Mouse (Mus musculus): ENCODE results near the gene Ptpre. TPM values are rescaled to one million over a fixed set of nuclear protein-coding genes. Genes with fewer than 3 reads are reported as not detected.

Gene Ptpre
- polyA plus RNA-seq, 1 experiment from 2014 or later = 3.0 TPM

- Histone ChIP-seq H3K27me3 (ENCODE audit: control insufficient read depth, insufficient read depth, low read depth, low read length) (peaks cover 5% of the 10 kb centered on the region; the same call in 1 of the 2 replicates), H3K9me3 (replicated peaks; ENCODE audit: control insufficient read depth, low read length) (no peaks in the 10 kb centered on the region), H3K9ac (ENCODE audit: low read depth, low read length) (no peak overlapping the region), H3K4me2 (ENCODE audit: low read depth, low read length) (no peak overlapping the region), H3K36me3 (ENCODE audit: control insufficient read depth, insufficient read depth) (no peaks in the 10 kb centered on the region), H3K4me3 (ENCODE audit: low read depth, low read length) (no peak overlapping the region), H3K4me1 (ENCODE audit: control insufficient read depth, low read depth, low read length) (peaks cover 5% of the 10 kb centered on the region), H3K27ac (ENCODE audit: low read length) (no peak overlapping the region)
- 59% methylated on average over 3 of the region's 3 CpGs for WGBS (ENCODE audit: insufficient replicate concordance)
- ATAC-seq (ENCODE audit: low read depth) = no peak
Measured at GRCm38 (mm10) chr7:135543033-135543432, 5.8 kb downstream of the Ptpre start.

- WGBS (ENCODE audit: insufficient replicate concordance) = 66% methylated on average over 6 of the region's 6 CpGs
- H3K27ac ChIP-seq (ENCODE audit: low read length) = no peak overlapping the region
- no peaks in the 10 kb centered on the region for H3K36me3 ChIP-seq (ENCODE audit: control insufficient read depth, insufficient read depth)
- no peak overlapping the region for H3K9ac ChIP-seq (ENCODE audit: low read depth, low read length)
- no peaks in the 10 kb centered on the region for H3K27me3 ChIP-seq (ENCODE audit: control insufficient read depth, insufficient read depth, low read depth, low read length)
- no peaks in the 10 kb centered on the region; the same call in 1 of the 2 replicates for H3K4me1 ChIP-seq (ENCODE audit: control insufficient read depth, low read depth, low read length)
- ATAC-seq (ENCODE audit: low read depth) = no peak
- H3K9me3 ChIP-seq (replicated peaks; ENCODE audit: control insufficient read depth, low read length) = no peaks in the 10 kb centered on the region
- no peak overlapping the region for H3K4me3 ChIP-seq (ENCODE audit: low read depth, low read length)
- H3K4me2 ChIP-seq (ENCODE audit: low read depth, low read length) = no peak overlapping the region
Measured at GRCm38 (mm10) chr7:135544321-135544720, 7.0 kb downstream of the Ptpre start.

GRCm38 (mm10) chr7:135545957-135546356 is 8.7 kb downstream of the Ptpre start:
- H3K36me3 ChIP-seq (ENCODE audit: control insufficient read depth, insufficient read depth) = no peaks in the 10 kb centered on the region
- ATAC-seq (ENCODE audit: low read depth) = no peak
- no peaks in the 10 kb centered on the region; the same call in 1 of the 2 replicates for H3K4me1 ChIP-seq (ENCODE audit: control insufficient read depth, low read depth, low read length)
- H3K4me3 ChIP-seq (ENCODE audit: low read depth, low read length) = no peak overlapping the region
- no peak overlapping the region for H3K4me2 ChIP-seq (ENCODE audit: low read depth, low read length)
- H3K27ac ChIP-seq (ENCODE audit: low read length) = no peak overlapping the region
- H3K9ac ChIP-seq (ENCODE audit: low read depth, low read length) = no peak overlapping the region
- WGBS (ENCODE audit: insufficient replicate concordance) = 57% methylated on average over 7 of the region's 7 CpGs
- H3K9me3 ChIP-seq (replicated peaks; ENCODE audit: control insufficient read depth, low read length) = no peaks in the 10 kb centered on the region
- no peaks in the 10 kb centered on the region for H3K27me3 ChIP-seq (ENCODE audit: control insufficient read depth, insufficient read depth, low read depth, low read length)

GRCm38 (mm10) chr7:135546530-135546929 is 9.2 kb downstream of the Ptpre start:
- ATAC-seq (ENCODE audit: low read depth) = no peak
- 47% methylated on average over 5 of the region's 5 CpGs for WGBS (ENCODE audit: insufficient replicate concordance)
- no peak overlapping the region for H3K9ac ChIP-seq (ENCODE audit: low read depth, low read length)

GRCm38 (mm10) chr7:135548434-135548833 is 11.2 kb downstream of the Ptpre start:
- no peaks in the 10 kb centered on the region for H3K36me3 ChIP-seq (ENCODE audit: control insufficient read depth, insufficient read depth)
- WGBS (ENCODE audit: insufficient replicate concordance) = 69% methylated on average over 6 of the region's 6 CpGs
- ATAC-seq (ENCODE audit: low read depth) = no peak
- no peak overlapping the region for H3K4me2 ChIP-seq (ENCODE audit: low read depth, low read length)
- H3K9ac ChIP-seq (ENCODE audit: low read depth, low read length) = no peak overlapping the region
- no peak overlapping the region for H3K4me3 ChIP-seq (ENCODE audit: low read depth, low read length)
- H3K4me1 ChIP-seq (ENCODE audit: control insufficient read depth, low read depth, low read length) = no peaks in the 10 kb centered on the region; the same call in 1 of the 2 replicates
- no peak overlapping the region for H3K27ac ChIP-seq (ENCODE audit: low read length)
- no peaks in the 10 kb centered on the region for H3K27me3 ChIP-seq (ENCODE audit: control insufficient read depth, insufficient read depth, low read depth, low read length)
- no peaks in the 10 kb centered on the region for H3K9me3 ChIP-seq (replicated peaks; ENCODE audit: control insufficient read depth, low read length)

More at GRCm38 (mm10) chr7:135546530-135546929, 9.2 kb downstream of the Ptpre start:
- no peak overlapping the region for H3K27ac ChIP-seq (ENCODE audit: low read length)
- no peaks in the 10 kb centered on the region for H3K36me3 ChIP-seq (ENCODE audit: control insufficient read depth, insufficient read depth)
- H3K4me3 ChIP-seq (ENCODE audit: low read depth, low read length) = no peak overlapping the region
- no peaks in the 10 kb centered on the region for H3K27me3 ChIP-seq (ENCODE audit: control insufficient read depth, insufficient read depth, low read depth, low read length)
- no peaks in the 10 kb centered on the region; the same call in 1 of the 2 replicates for H3K4me1 ChIP-seq (ENCODE audit: control insufficient read depth, low read depth, low read length)
- H3K9me3 ChIP-seq (replicated peaks; ENCODE audit: control insufficient read depth, low read length) = no peaks in the 10 kb centered on the region
- H3K4me2 ChIP-seq (ENCODE audit: low read depth, low read length) = no peak overlapping the region

GRCm38 (mm10) chr7:135551547-135551946 is 14.3 kb downstream of the Ptpre start:
- Histone ChIP-seq H3K9me3 (replicated peaks; ENCODE audit: control insufficient read depth, low read length) (no peaks in the 10 kb centered on the region), H3K4me1 (ENCODE audit: control insufficient read depth, low read depth, low read length) (no peaks in the 10 kb centered on the region; the same call in 1 of the 2 replicates), H3K9ac (ENCODE audit: low read depth, low read length) (no peak overlapping the region), H3K27ac (ENCODE audit: low read length) (no peak overlapping the region), H3K27me3 (ENCODE audit: control insufficient read depth, insufficient read depth, low read depth, low read length) (no peaks in the 10 kb centered on the region), H3K36me3 (ENCODE audit: control insufficient read depth, insufficient read depth) (no peaks in the 10 kb centered on the region), H3K4me3 (ENCODE audit: low read depth, low read length) (no peak overlapping the region), H3K4me2 (ENCODE audit: low read depth, low read length) (no peak overlapping the region)
- no peak for ATAC-seq (ENCODE audit: low read depth)
- WGBS (ENCODE audit: insufficient replicate concordance) = 76% methylated on average over 1 of the region's 1 CpGs

GRCm38 (mm10) chr7:135553550-135553949 is 16.3 kb downstream of the Ptpre start:
- no peaks in the 10 kb centered on the region for H3K27me3 ChIP-seq (ENCODE audit: control insufficient read depth, insufficient read depth, low read depth, low read length)
- H3K9ac ChIP-seq (ENCODE audit: low read depth, low read length) = no peak overlapping the region
- 36% methylated on average over 3 of the region's 3 CpGs for WGBS (ENCODE audit: insufficient replicate concordance)
- H3K4me2 ChIP-seq (ENCODE audit: low read depth, low read length) = no peak overlapping the region
- no peak overlapping the region for H3K27ac ChIP-seq (ENCODE audit: low read length)
- no peaks in the 10 kb centered on the region; the same call in 1 of the 2 replicates for H3K4me1 ChIP-seq (ENCODE audit: control insufficient read depth, low read depth, low read length)
- ATAC-seq (ENCODE audit: low read depth) = no peak
- no peak overlapping the region for H3K4me3 ChIP-seq (ENCODE audit: low read depth, low read length)
- no peaks in the 10 kb centered on the region for H3K36me3 ChIP-seq (ENCODE audit: control insufficient read depth, insufficient read depth)
- H3K9me3 ChIP-seq (replicated peaks; ENCODE audit: control insufficient read depth, low read length) = no peaks in the 10 kb centered on the region

- H3K36me3 ChIP-seq (ENCODE audit: control insufficient read depth, insufficient read depth) = no peaks in the 10 kb centered on the region
- no peak overlapping the region for H3K27ac ChIP-seq (ENCODE audit: low read length)
- no peak for ATAC-seq (ENCODE audit: low read depth)
- no peaks in the 10 kb centered on the region; the same call in 1 of the 2 replicates for H3K4me1 ChIP-seq (ENCODE audit: control insufficient read depth, low read depth, low read length)
- 53% methylated on average over 3 of the region's 3 CpGs for WGBS (ENCODE audit: insufficient replicate concordance)
- H3K9me3 ChIP-seq (replicated peaks; ENCODE audit: control insufficient read depth, low read length) = no peaks in the 10 kb centered on the region
- no peak overlapping the region for H3K9ac ChIP-seq (ENCODE audit: low read depth, low read length)
- no peaks in the 10 kb centered on the region for H3K27me3 ChIP-seq (ENCODE audit: control insufficient read depth, insufficient read depth, low read depth, low read length)
- H3K4me2 ChIP-seq (ENCODE audit: low read depth, low read length) = no peak overlapping the region
- H3K4me3 ChIP-seq (ENCODE audit: low read depth, low read length) = no peak overlapping the region
Measured at GRCm38 (mm10) chr7:135556663-135557402, 19.6 kb downstream of the Ptpre start.

- Histone ChIP-seq H3K9me3 (replicated peaks; ENCODE audit: control insufficient read depth, low read length) (no peaks in the 10 kb centered on the region), H3K4me1 (ENCODE audit: control insufficient read depth, low read depth, low read length) (no peaks in the 10 kb centered on the region; the same call in 1 of the 2 replicates), H3K4me3 (ENCODE audit: low read depth, low read length) (no peak overlapping the region), H3K36me3 (ENCODE audit: control insufficient read depth, insufficient read depth) (no peaks in the 10 kb centered on the region), H3K9ac (ENCODE audit: low read depth, low read length) (no peak overlapping the region), H3K27me3 (ENCODE audit: control insufficient read depth, insufficient read depth, low read depth, low read length) (no peaks in the 10 kb centered on the region), H3K27ac (ENCODE audit: low read length) (no peak overlapping the region), H3K4me2 (ENCODE audit: low read depth, low read length) (no peak overlapping the region)
- ATAC-seq (ENCODE audit: low read depth) = no peak
- 60% methylated on average over 1 of the region's 1 CpGs for WGBS (ENCODE audit: insufficient replicate concordance)
Measured at GRCm38 (mm10) chr7:135560280-135560679, 23.0 kb downstream of the Ptpre start.

Data from liver, embryonic 16.5 days (tissue).